8 mouse cellular contexts compared by ENCODE assay signal in genomic region chr7:13009143-13010004, GRCm38 (mm10). TPM values are rescaled to one million over a fixed set of nuclear protein-coding genes. Genes with fewer than 3 reads are reported as not detected.
A peak's percentile ranks its signal among the peaks of the same experiment; 100 is the strongest.
DNase-seq lines count a peak whose midpoint lies in the region; ATAC-seq lines count a peak whose summit lies in the region.

No protein-coding gene starts in this region.

- no peaks in the 10 kb centered on the region for H3K27me3 ChIP-seq in hindbrain, embryonic 16.5 days (replicated peaks; ENCODE audit: control insufficient read depth, insufficient read depth, low read length)

- peak overlapping the region; percentile 79 for H3K4me3 ChIP-seq in hindbrain, embryonic 16.5 days (ENCODE audit: low read length)

- under 1% methylated on average over 42 of the region's 42 CpGs for WGBS in hindbrain, embryonic 16.5 days

- H3K9ac ChIP-seq in hindbrain, embryonic 16.5 days (ENCODE audit: low read depth, low read length): peak overlapping the region; percentile 94

- DNase-seq in ZHBTc4 (ENCODE audit: low read depth, low spot score): peak; percentile 99
- peak; percentile 84 to 92 for DNase-seq in cerebellum, postnatal 4 days (ENCODE audit: low spot score in 2 of 2)
- peak; percentile 93 for DNase-seq in gastrocnemius, adult 18-20 months (ENCODE audit: low spot score)
- DNase-seq in left cerebral cortex, adult 18-20 months (ENCODE audit: low spot score in 2 of 2): peak; percentile 89 to 91
- DNase-seq in lung, postnatal 4 days: peak; percentile 95 to 96
- DNase-seq in retina, postnatal 1 day: peak; percentile 97
- DNase-seq in thymus, postnatal 4 days: peak; percentile 94

- peak overlapping the region; percentile 74 for H3K4me2 ChIP-seq in hindbrain, embryonic 16.5 days (ENCODE audit: low read length)

- peak overlapping the region; percentile 96 for H3K27ac ChIP-seq in hindbrain, embryonic 16.5 days (ENCODE audit: low read depth, low read length)

- peaks cover 20% of the 10 kb centered on the region for H3K36me3 ChIP-seq in hindbrain, embryonic 16.5 days (ENCODE audit: control insufficient read depth, insufficient read depth, low read length)

- H3K4me1 ChIP-seq in hindbrain, embryonic 16.5 days (ENCODE audit: control insufficient read depth, insufficient read depth, low read depth, low read length): peaks cover 13% of the 10 kb centered on the region

- no peaks in the 10 kb centered on the region for H3K9me3 ChIP-seq in hindbrain, embryonic 16.5 days (ENCODE audit: control insufficient read depth, low read length)

- ATAC-seq in hindbrain, embryonic 16.5 days: peak; percentile 92

RNA-seq across cellular contexts. Expression of gene Zbtb45, which starts 0.5 kb away (rescaled TPM):
- 1 to 10 TPM; 3.2 to 4.0 TPM for total RNA-seq in gastrocnemius, adult 18-20 months (2021)
- polyA plus RNA-seq in hindbrain, embryonic 16.5 days (2015; fragmentation: Nextera tagmentation; extraction: Ambion mirVana): 38.3 and 41.4 TPM in 2 replicates
- total RNA-seq in left cerebral cortex, adult 18-20 months (2021): 10 to 100 TPM; 35.3 to 38.3 TPM

RNA-seq across cellular contexts. Expression of gene Trim28, which starts 10.5 kb away (rescaled TPM):
- 10 to 100 TPM; 63.6 to 65.9 TPM for total RNA-seq in gastrocnemius, adult 18-20 months (2021)
- 165 and 195 TPM in 2 replicates for polyA plus RNA-seq in hindbrain, embryonic 16.5 days (2015; fragmentation: Nextera tagmentation; extraction: Ambion mirVana)
- total RNA-seq in left cerebral cortex, adult 18-20 months (2021): 100 to 1,000 TPM; 206 to 207 TPM

RNA-seq across cellular contexts. Expression of gene Slc27a5, which starts 11.4 kb away (rescaled TPM):
- under 1 TPM in 1 of 2 experiments, not detected in 1; 0.28 TPM for total RNA-seq in gastrocnemius, adult 18-20 months (2021)
- 0.38 and 0.46 TPM in 2 replicates for polyA plus RNA-seq in hindbrain, embryonic 16.5 days (2015; fragmentation: Nextera tagmentation; extraction: Ambion mirVana)
- under 1 TPM in 1 of 2 experiments, not detected in 1; 0.28 TPM for total RNA-seq in left cerebral cortex, adult 18-20 months (2021)

RNA-seq across cellular contexts. Expression of gene Chmp2a, which starts 25.2 kb away (rescaled TPM):
- 100 to 1,000 TPM in 1 of 2 experiments, 10 to 100 TPM in 1; 95.4 to 103 TPM for total RNA-seq in gastrocnemius, adult 18-20 months (2021)
- polyA plus RNA-seq in hindbrain, embryonic 16.5 days (2015; fragmentation: Nextera tagmentation; extraction: Ambion mirVana): 174 TPM in 2 replicates
- total RNA-seq in left cerebral cortex, adult 18-20 months (2021): 100 to 1,000 TPM; 132 to 156 TPM

RNA-seq across cellular contexts. Expression of gene Ube2m, which starts 28.7 kb away (rescaled TPM):
- total RNA-seq in gastrocnemius, adult 18-20 months (2021): 100 to 1,000 TPM; 148 to 149 TPM
- polyA plus RNA-seq in hindbrain, embryonic 16.5 days (2015; fragmentation: Nextera tagmentation; extraction: Ambion mirVana): 41.3 and 64.6 TPM in 2 replicates
- 100 to 1,000 TPM; 234 to 240 TPM for total RNA-seq in left cerebral cortex, adult 18-20 months (2021)

Comparison
In these comparisons a context has a peak if more than half of its experiments do, and no peak if none do; other contexts are left out.
1. Peak in every context shown above with its lines: DNase-seq, ATAC-seq, H3K4me3 ChIP-seq and H3K27ac ChIP-seq.
2. RNA of gene Zbtb45, which starts 0.5 kb away (total RNA-seq): 35.3 to 38.3 TPM in left cerebral cortex, adult 18-20 months; 3.2 to 4.0 TPM in gastrocnemius, adult 18-20 months; every median in the first group is over 4 times any median in the second.